Mouse (Mus musculus): ENCODE data around the gene Rasa2. TPM values are rescaled to one million over a fixed set of nuclear protein-coding genes. Genes with fewer than 3 reads are reported as not detected.
A peak's percentile ranks its signal among the peaks of the same experiment; 100 is the strongest.
"Not testable (repeated sequence)": the region's sequence is repeated elsewhere in the genome, so short reads cannot be mapped to it uniquely, and the experiment has no call there.

Rasa2 gene
- polyA plus RNA-seq, 1 experiment from 2014 or later: 19.8 TPM

GRCm38 (mm10) chr9:96536093-96536492 is 95.3 kb downstream of the Rasa2 start:
- not testable (repeated sequence) for H3K9ac ChIP-seq; H3K27me3 ChIP-seq; H3K9me3 ChIP-seq; ATAC-seq (ENCODE audit: insufficient number of reproducible peaks, low FRiP score, low TSS enrichment, low read depth); H3K4me2 ChIP-seq; H3K4me3 ChIP-seq; H3K36me3 ChIP-seq; H3K27ac ChIP-seq
- H3K4me1 ChIP-seq: peaks cover 18% of the 10 kb centered on the region
- 94% methylated on average over 4 of the region's 4 CpGs for WGBS

GRCm38 (mm10) chr9:96535431-96535830 is 96.0 kb downstream of the Rasa2 start:
- Histone ChIP-seq H3K36me3 (no peaks in the 10 kb centered on the region), H3K4me3 (no peak overlapping the region), H3K27me3 (no peaks in the 10 kb centered on the region), H3K4me2 (no peak overlapping the region), H3K27ac (no peak overlapping the region), H3K4me1 (peaks cover 25% of the 10 kb centered on the region), H3K9ac (no peak overlapping the region), H3K9me3 (no peaks in the 10 kb centered on the region)
- ATAC-seq (ENCODE audit: insufficient number of reproducible peaks, low FRiP score, low TSS enrichment, low read depth): no peak
- WGBS: 84% methylated on average over 6 of the region's 6 CpGs

GRCm38 (mm10) chr9:96534256-96534655 is 97.2 kb downstream of the Rasa2 start:
- 80% methylated on average over 4 of the region's 4 CpGs for WGBS

GRCm38 (mm10) chr9:96533476-96533875 is 97.9 kb downstream of the Rasa2 start:
- Histone ChIP-seq H3K27ac (no peak overlapping the region), H3K9ac (no peak overlapping the region), H3K4me3 (no peak overlapping the region), H3K36me3 (no peaks in the 10 kb centered on the region), H3K4me1 (peaks cover 26% of the 10 kb centered on the region), H3K9me3 (no peaks in the 10 kb centered on the region), H3K27me3 (no peaks in the 10 kb centered on the region), H3K4me2 (no peak overlapping the region)
- ATAC-seq (ENCODE audit: insufficient number of reproducible peaks, low FRiP score, low TSS enrichment, low read depth): no peak
- WGBS: 82% methylated on average over 6 of the region's 6 CpGs

More at GRCm38 (mm10) chr9:96534256-96534655, 97.2 kb downstream of the Rasa2 start:
- Histone ChIP-seq H3K27ac (no peak overlapping the region), H3K36me3 (no peaks in the 10 kb centered on the region), H3K9ac (no peak overlapping the region), H3K9me3 (no peaks in the 10 kb centered on the region), H3K4me2 (no peak overlapping the region), H3K27me3 (no peaks in the 10 kb centered on the region), H3K4me3 (no peak overlapping the region), H3K4me1 (peaks cover 28% of the 10 kb centered on the region)
- ATAC-seq (ENCODE audit: insufficient number of reproducible peaks, low FRiP score, low TSS enrichment, low read depth): no peak

GRCm38 (mm10) chr9:96532531-96532930 is 98.9 kb downstream of the Rasa2 start:
- no peak for ATAC-seq (ENCODE audit: insufficient number of reproducible peaks, low FRiP score, low TSS enrichment, low read depth)
- Histone ChIP-seq H3K4me2 (no peak overlapping the region), H3K9me3 (no peaks in the 10 kb centered on the region), H3K4me3 (no peak overlapping the region), H3K27ac (no peak overlapping the region), H3K4me1 (peaks cover 25% of the 10 kb centered on the region), H3K9ac (no peak overlapping the region), H3K27me3 (no peaks in the 10 kb centered on the region), H3K36me3 (no peaks in the 10 kb centered on the region)
- 46% methylated on average over 4 of the region's 4 CpGs for WGBS

- no peak overlapping the region for H3K9ac ChIP-seq
- peak overlapping the region; percentile 43; the same call in 1 of the 2 replicates for H3K27ac ChIP-seq
- 15% methylated on average over 11 of the region's 11 CpGs for WGBS
- H3K9me3 ChIP-seq: no peaks in the 10 kb centered on the region
- H3K36me3 ChIP-seq: no peaks in the 10 kb centered on the region
- no peak for ATAC-seq (ENCODE audit: insufficient number of reproducible peaks, low FRiP score, low TSS enrichment, low read depth)
- peaks cover 13% of the 10 kb centered on the region for H3K4me1 ChIP-seq
- peak overlapping the region; percentile 33 for H3K4me2 ChIP-seq
- no peaks in the 10 kb centered on the region for H3K27me3 ChIP-seq
- H3K4me3 ChIP-seq: peak overlapping the region; percentile 21
Measured at GRCm38 (mm10) chr9:96530674-96531081, 100.7 kb downstream of the Rasa2 start.

GRCm38 (mm10) chr9:96529961-96530673 is 101.3 kb downstream of the Rasa2 start:
- H3K4me1 ChIP-seq: peaks cover 16% of the 10 kb centered on the region
- no peaks in the 10 kb centered on the region for H3K9me3 ChIP-seq
- WGBS: 48% methylated on average over 10 of the region's 10 CpGs
- no peak overlapping the region for H3K9ac ChIP-seq
- peak overlapping the region; percentile 21; the same call in 1 of the 2 replicates for H3K4me3 ChIP-seq
- peak overlapping the region; percentile 33 for H3K4me2 ChIP-seq
- ATAC-seq (ENCODE audit: insufficient number of reproducible peaks, low FRiP score, low TSS enrichment, low read depth): no peak
- no peaks in the 10 kb centered on the region for H3K27me3 ChIP-seq
- H3K36me3 ChIP-seq: no peaks in the 10 kb centered on the region
- 0 out of 2 replicates have a peak overlapping the region, but pooled peaks have one; percentile 43 for H3K27ac ChIP-seq

- H3K4me2 ChIP-seq: no peak overlapping the region
- no peaks in the 10 kb centered on the region for H3K9me3 ChIP-seq
- H3K4me3 ChIP-seq: no peak overlapping the region
- ATAC-seq (ENCODE audit: insufficient number of reproducible peaks, low FRiP score, low TSS enrichment, low read depth): no peak
- no peaks in the 10 kb centered on the region for H3K27me3 ChIP-seq
- no peak overlapping the region for H3K27ac ChIP-seq
- H3K4me1 ChIP-seq: peaks cover 12% of the 10 kb centered on the region
- WGBS: 84% methylated on average over 4 of the region's 4 CpGs
- no peak overlapping the region for H3K9ac ChIP-seq
- no peaks in the 10 kb centered on the region for H3K36me3 ChIP-seq
Measured at GRCm38 (mm10) chr9:96526011-96526410, 105.4 kb downstream of the Rasa2 start.

- Histone ChIP-seq H3K4me1 (peaks cover 3% of the 10 kb centered on the region), H3K36me3 (no peaks in the 10 kb centered on the region), H3K9me3 (no peaks in the 10 kb centered on the region), H3K4me3 (no peak within 1 kb of the TSS), H3K27me3 (no peaks in the 10 kb centered on the region), H3K4me2 (no peak within 1 kb of the TSS), H3K27ac (no peak within 1 kb of the TSS), H3K9ac (no peak within 1 kb of the TSS)
- WGBS: 43% methylated on average over 12 of the region's 12 CpGs
- ATAC-seq (ENCODE audit: insufficient number of reproducible peaks, low FRiP score, low TSS enrichment, low read depth): peak; percentile 54; the same call in 1 of the 2 replicates
Measured at GRCm38 (mm10) chr9:96524972-96525506, 106.4 kb downstream of the Rasa2 start, which contains the start of gene Gm28729. Gene Gm28729, minus strand, starts transcription at chr9:96525264.

GRCm38 (mm10) chr9:96523148-96523547 is 108.3 kb downstream of the Rasa2 start:
- no peak overlapping the region for H3K27ac ChIP-seq
- no peak overlapping the region for H3K4me3 ChIP-seq
- no peak for ATAC-seq (ENCODE audit: insufficient number of reproducible peaks, low FRiP score, low TSS enrichment, low read depth)
- no peaks in the 10 kb centered on the region for H3K36me3 ChIP-seq
- 84% methylated on average over 5 of the region's 5 CpGs for WGBS
- H3K4me1 ChIP-seq: peaks cover 3% of the 10 kb centered on the region
- no peaks in the 10 kb centered on the region for H3K27me3 ChIP-seq
- no peaks in the 10 kb centered on the region for H3K9me3 ChIP-seq
- no peak overlapping the region for H3K4me2 ChIP-seq
- H3K9ac ChIP-seq: no peak overlapping the region

GRCm38 (mm10) chr9:96521574-96521973 is 109.8 kb downstream of the Rasa2 start:
- H3K4me3 ChIP-seq; H3K9me3 ChIP-seq; ATAC-seq (ENCODE audit: insufficient number of reproducible peaks, low FRiP score, low TSS enrichment, low read depth); H3K27ac ChIP-seq; H3K27me3 ChIP-seq; H3K9ac ChIP-seq; H3K4me2 ChIP-seq; H3K36me3 ChIP-seq; H3K4me1 ChIP-seq: not testable (repeated sequence)
- WGBS: 75% methylated on average over 2 of the region's 2 CpGs

GRCm38 (mm10) chr9:96517429-96517828 is 114.0 kb downstream of the Rasa2 start:
- Histone ChIP-seq H3K36me3 (no peaks in the 10 kb centered on the region), H3K4me2 (no peak overlapping the region), H3K27ac (no peak overlapping the region), H3K27me3 (no peaks in the 10 kb centered on the region), H3K9ac (no peak overlapping the region), H3K4me1 (no peaks in the 10 kb centered on the region), H3K4me3 (no peak overlapping the region), H3K9me3 (no peaks in the 10 kb centered on the region)
- WGBS: 25% methylated on average over 4 of the region's 4 CpGs
- ATAC-seq (ENCODE audit: insufficient number of reproducible peaks, low FRiP score, low TSS enrichment, low read depth): no peak
